Mouse (Mus musculus): Measurements from ENCODE around the gene Gm13693. TPM values are rescaled to one million over a fixed set of nuclear protein-coding genes. Genes with fewer than 3 reads are reported as not detected.
A peak's percentile ranks its signal among the peaks of the same experiment; 100 is the strongest.
"Not testable (repeated sequence)": the region's sequence is repeated elsewhere in the genome, so short reads cannot be mapped to it uniquely, and the experiment has no call there.

Gm13693 gene
- polyA plus RNA-seq, 1 experiment from 2014 or later, result not detected

- not testable (repeated sequence) for DNase-seq (ENCODE audit: low spot score); H3K36me3 ChIP-seq (replicated peaks; ENCODE audit: control insufficient read depth, insufficient read depth, low read depth, low read length); H3K4me1 ChIP-seq (ENCODE audit: control insufficient read depth, insufficient read depth, low read length); H3K27ac ChIP-seq (replicated peaks; ENCODE audit: low read depth, low read length); H3K4me2 ChIP-seq (ENCODE audit: low read depth, low read length); ATAC-seq (replicated peaks; ENCODE audit: insufficient number of reproducible peaks, low FRiP score, low TSS enrichment, low read depth); H3K27me3 ChIP-seq (ENCODE audit: control insufficient read depth, insufficient read depth, low read length); H3K9ac ChIP-seq (replicated peaks; ENCODE audit: low read length); H3K9me3 ChIP-seq (replicated peaks; ENCODE audit: control insufficient read depth, low read length); H3K4me3 ChIP-seq (ENCODE audit: low read depth, low read length)
- WGBS, result no CpG with 5 or more reads among the region's 6 CpGs
These were observed 17.3 kb downstream of the Gm13693 start, which contains the start of gene Gm13694 for GRCm38 (mm10) chr2:83978633-83979032. Gene Gm13694 (plus strand): TSS chr2:83978933.

GRCm38 (mm10) chr2:83984443-83984842 is 23.1 kb downstream of the Gm13693 start, which contains the start of gene Gm13697:
Gene Gm13697 (plus strand): TSS chr2:83984743.
- not testable (repeated sequence) for H3K4me2 ChIP-seq (ENCODE audit: low read depth, low read length); ATAC-seq (replicated peaks; ENCODE audit: insufficient number of reproducible peaks, low FRiP score, low TSS enrichment, low read depth); DNase-seq (ENCODE audit: low spot score); H3K4me3 ChIP-seq (ENCODE audit: low read depth, low read length); H3K9me3 ChIP-seq (replicated peaks; ENCODE audit: control insufficient read depth, low read length); H3K4me1 ChIP-seq (ENCODE audit: control insufficient read depth, insufficient read depth, low read length); H3K27me3 ChIP-seq (ENCODE audit: control insufficient read depth, insufficient read depth, low read length); H3K36me3 ChIP-seq (replicated peaks; ENCODE audit: control insufficient read depth, insufficient read depth, low read depth, low read length); H3K27ac ChIP-seq (replicated peaks; ENCODE audit: low read depth, low read length); H3K9ac ChIP-seq (replicated peaks; ENCODE audit: low read length)
- WGBS, result no CpG with 5 or more reads among the region's 6 CpGs

GRCm38 (mm10) chr2:83990253-83990652 is 28.9 kb downstream of the Gm13693 start, which contains the start of gene Gm13691:
Gene Gm13691 (plus strand): TSS chr2:83990553.
- ATAC-seq (replicated peaks; ENCODE audit: insufficient number of reproducible peaks, low FRiP score, low TSS enrichment, low read depth); H3K4me1 ChIP-seq (ENCODE audit: control insufficient read depth, insufficient read depth, low read length): not testable (repeated sequence)

GRCm38 (mm10) chr2:83993639-83994255 is 32.4 kb downstream of the Gm13693 start:
- not testable (repeated sequence) for H3K27me3 ChIP-seq (ENCODE audit: control insufficient read depth, insufficient read depth, low read length); H3K4me2 ChIP-seq (ENCODE audit: low read depth, low read length); H3K27ac ChIP-seq (replicated peaks; ENCODE audit: low read depth, low read length); H3K36me3 ChIP-seq (replicated peaks; ENCODE audit: control insufficient read depth, insufficient read depth, low read depth, low read length); H3K4me3 ChIP-seq (ENCODE audit: low read depth, low read length); H3K9me3 ChIP-seq (replicated peaks; ENCODE audit: control insufficient read depth, low read length); H3K4me1 ChIP-seq (ENCODE audit: control insufficient read depth, insufficient read depth, low read length); ATAC-seq (replicated peaks; ENCODE audit: insufficient number of reproducible peaks, low FRiP score, low TSS enrichment, low read depth); H3K9ac ChIP-seq (replicated peaks; ENCODE audit: low read length)
- DNase-seq (ENCODE audit: low spot score), result peak; percentile 54
- WGBS, result 34% methylated on average over 6 of the region's 9 CpGs

More at GRCm38 (mm10) chr2:83990253-83990652, 28.9 kb downstream of the Gm13693 start, which contains the start of gene Gm13691:
- not testable (repeated sequence) for DNase-seq (ENCODE audit: low spot score); H3K9me3 ChIP-seq (replicated peaks; ENCODE audit: control insufficient read depth, low read length); H3K9ac ChIP-seq (replicated peaks; ENCODE audit: low read length); H3K27me3 ChIP-seq (ENCODE audit: control insufficient read depth, insufficient read depth, low read length); H3K4me3 ChIP-seq (ENCODE audit: low read depth, low read length); H3K36me3 ChIP-seq (replicated peaks; ENCODE audit: control insufficient read depth, insufficient read depth, low read depth, low read length); H3K4me2 ChIP-seq (ENCODE audit: low read depth, low read length); H3K27ac ChIP-seq (replicated peaks; ENCODE audit: low read depth, low read length)
- WGBS, result no CpG with 5 or more reads among the region's 6 CpGs

GRCm38 (mm10) chr2:83994526-83994925 is 33.2 kb downstream of the Gm13693 start:
- H3K36me3 ChIP-seq (replicated peaks; ENCODE audit: control insufficient read depth, insufficient read depth, low read depth, low read length); H3K27ac ChIP-seq (replicated peaks; ENCODE audit: low read depth, low read length); H3K27me3 ChIP-seq (ENCODE audit: control insufficient read depth, insufficient read depth, low read length); H3K4me1 ChIP-seq (ENCODE audit: control insufficient read depth, insufficient read depth, low read length); H3K9me3 ChIP-seq (replicated peaks; ENCODE audit: control insufficient read depth, low read length); H3K4me2 ChIP-seq (ENCODE audit: low read depth, low read length); H3K4me3 ChIP-seq (ENCODE audit: low read depth, low read length); ATAC-seq (replicated peaks; ENCODE audit: insufficient number of reproducible peaks, low FRiP score, low TSS enrichment, low read depth); DNase-seq (ENCODE audit: low spot score); H3K9ac ChIP-seq (replicated peaks; ENCODE audit: low read length): not testable (repeated sequence)
- no CpG with 5 or more reads among the region's 3 CpGs for WGBS

- Histone ChIP-seq H3K4me1 (ENCODE audit: control insufficient read depth, insufficient read depth, low read length) (no peaks in the 10 kb centered on the region), H3K27ac (replicated peaks; ENCODE audit: low read depth, low read length) (no peak overlapping the region), H3K4me2 (ENCODE audit: low read depth, low read length) (no peak overlapping the region), H3K4me3 (ENCODE audit: low read depth, low read length) (no peak overlapping the region), H3K9ac (replicated peaks; ENCODE audit: low read length) (no peak overlapping the region), H3K36me3 (replicated peaks; ENCODE audit: control insufficient read depth, insufficient read depth, low read depth, low read length) (no peaks in the 10 kb centered on the region), H3K9me3 (replicated peaks; ENCODE audit: control insufficient read depth, low read length) (no peaks in the 10 kb centered on the region), H3K27me3 (ENCODE audit: control insufficient read depth, insufficient read depth, low read length) (no peaks in the 10 kb centered on the region)
- no peak for ATAC-seq (replicated peaks; ENCODE audit: insufficient number of reproducible peaks, low FRiP score, low TSS enrichment, low read depth)
- 66% methylated on average over 1 of the region's 1 CpGs for WGBS
- DNase-seq (ENCODE audit: low spot score), result no peak
These were observed 47.6 kb downstream of the Gm13693 start for GRCm38 (mm10) chr2:84008913-84009312.

- Histone ChIP-seq H3K27ac (replicated peaks; ENCODE audit: low read depth, low read length) (no peak overlapping the region), H3K36me3 (replicated peaks; ENCODE audit: control insufficient read depth, insufficient read depth, low read depth, low read length) (no peaks in the 10 kb centered on the region), H3K4me2 (ENCODE audit: low read depth, low read length) (no peak overlapping the region), H3K27me3 (ENCODE audit: control insufficient read depth, insufficient read depth, low read length) (no peaks in the 10 kb centered on the region), H3K4me3 (ENCODE audit: low read depth, low read length) (no peak overlapping the region), H3K9me3 (replicated peaks; ENCODE audit: control insufficient read depth, low read length) (no peaks in the 10 kb centered on the region), H3K4me1 (ENCODE audit: control insufficient read depth, insufficient read depth, low read length) (no peaks in the 10 kb centered on the region), H3K9ac (replicated peaks; ENCODE audit: low read length) (no peak overlapping the region)
- DNase-seq (ENCODE audit: low spot score) (no peak), ATAC-seq (replicated peaks; ENCODE audit: insufficient number of reproducible peaks, low FRiP score, low TSS enrichment, low read depth) (no peak)
- 72% methylated on average over 3 of the region's 3 CpGs for WGBS
These were observed 48.5 kb downstream of the Gm13693 start for GRCm38 (mm10) chr2:84009818-84010217.

Measured in embryonic facial prominence, embryonic 11.5 days (tissue).